Mouse (Mus musculus): ENCODE data around the gene Dusp14. TPM values are rescaled to one million over a fixed set of nuclear protein-coding genes. Genes with fewer than 3 reads are reported as not detected.

Dusp14 gene
- polyA plus RNA-seq, 1 experiment = 10.3 TPM

GRCm38 (mm10) chr11:84001257-84001656 is 67.8 kb downstream of the Dusp14 start:
- TF ChIP-seq POLR2A (IDR thresholded peaks at IDR 0.05; ENCODE audit: low read depth, low read length) (no peak), CTCF (IDR thresholded peaks at IDR 0.05; ENCODE audit: extremely low read depth, insufficient read length, insufficient replicate concordance, low read depth, low read length) (no peak)
- 95% methylated on average over 3 of the region's 3 CpGs for WGBS

GRCm38 (mm10) chr11:83999411-83999915 is 69.6 kb downstream of the Dusp14 start:
- 83% methylated on average over 4 of the region's 4 CpGs for WGBS
- Histone ChIP-seq H3K4me1 (ENCODE audit: control insufficient read depth, insufficient read depth, insufficient read length, low read length) (no peaks in the 10 kb centered on the region), H3K36me3 (ENCODE audit: control insufficient read depth, insufficient read depth, low read length) (peaks cover 62% of the 10 kb centered on the region), H3K27me3 (ENCODE audit: control insufficient read depth, insufficient read depth, low read length) (no peaks in the 10 kb centered on the region), H3K4me3 (ENCODE audit: low read depth, low read length) (no peak overlapping the region), H3K27ac (ENCODE audit: insufficient read depth, low read depth, low read length) (no peak overlapping the region)
- TF ChIP-seq POLR2A (IDR thresholded peaks at IDR 0.05; ENCODE audit: low read depth, low read length) (no peak), CTCF (IDR thresholded peaks at IDR 0.05; ENCODE audit: extremely low read depth, insufficient read length, insufficient replicate concordance, low read depth, low read length) (no peak)

More at GRCm38 (mm10) chr11:84001257-84001656, 67.8 kb downstream of the Dusp14 start:
- H3K36me3 ChIP-seq (ENCODE audit: control insufficient read depth, insufficient read depth, low read length) = peaks cover 47% of the 10 kb centered on the region
- H3K4me1 ChIP-seq (ENCODE audit: control insufficient read depth, insufficient read depth, insufficient read length, low read length) = no peaks in the 10 kb centered on the region
- H3K27me3 ChIP-seq (ENCODE audit: control insufficient read depth, insufficient read depth, low read length) = no peaks in the 10 kb centered on the region
- no peak overlapping the region for H3K4me3 ChIP-seq (ENCODE audit: low read depth, low read length)
- H3K27ac ChIP-seq (ENCODE audit: insufficient read depth, low read depth, low read length) = no peak overlapping the region

- TF ChIP-seq POLR2A (IDR thresholded peaks at IDR 0.05; ENCODE audit: low read depth, low read length) (no peak), CTCF (IDR thresholded peaks at IDR 0.05; ENCODE audit: extremely low read depth, insufficient read length, insufficient replicate concordance, low read depth, low read length) (no peak)
- H3K27me3 ChIP-seq (ENCODE audit: control insufficient read depth, insufficient read depth, low read length) = no peaks in the 10 kb centered on the region
- whole genome bisulfite sequencing = 91% methylated on average over 3 of the region's 3 CpGs
- peaks cover 63% of the 10 kb centered on the region for H3K36me3 ChIP-seq (ENCODE audit: control insufficient read depth, insufficient read depth, low read length)
- H3K4me1 ChIP-seq (ENCODE audit: control insufficient read depth, insufficient read depth, insufficient read length, low read length) = no peaks in the 10 kb centered on the region
- H3K4me3 ChIP-seq (ENCODE audit: low read depth, low read length) = no peak overlapping the region
- H3K27ac ChIP-seq (ENCODE audit: insufficient read depth, low read depth, low read length) = no peak overlapping the region
These were observed 70.1 kb downstream of the Dusp14 start for GRCm38 (mm10) chr11:83998993-83999392.

Other genes starting within 250 kb of the Dusp14 start
- gene Hnf1b, start 219.2 kb downstream of the Dusp14 start, polyA plus RNA-seq (2012; rRNA removed) = 10.9 and 23.3 TPM in 2 replicates
- gene Ddx52, start 127.2 kb downstream of the Dusp14 start, polyA plus RNA-seq (2012; rRNA removed) = 0.30 and 0.95 TPM in 2 replicates
- gene Synrg, start 104.8 kb downstream of the Dusp14 start, polyA plus RNA-seq (2012; rRNA removed) = 6.7 and 10.3 TPM in 2 replicates
- 0.44 and 1.0 TPM in 2 replicates for gene Tada2a, start 60.3 kb upstream of the Dusp14 start, polyA plus RNA-seq (2012; rRNA removed)
- gene Acaca, start 60.4 kb upstream of the Dusp14 start, polyA plus RNA-seq (2012; rRNA removed) = 1.7 and 4.0 TPM in 2 replicates
- gene Gm11437, start 98.2 kb upstream of the Dusp14 start, polyA plus RNA-seq (2012; rRNA removed) = 1.9 and 10.0 TPM in 2 replicates